Mouse (Mus musculus) embryonic facial prominence, embryonic 14.5 days (tissue): ENCODE data around the gene Fndc3b. TPM values are rescaled to one million over a fixed set of nuclear protein-coding genes. Genes with fewer than 3 reads are reported as not detected.

Source experiments
- ATAC-seq: fragments of 200-750 bp; cut with Nextera tagmentation; 2 replicates; pipeline ENCODE4 v1.8.0; 2017; ENCODE audit warnings: low read depth, moderate number of reproducible peaks, moderate TSS enrichment
- DNase-seq: peaks from one replicate; pipeline ENCODE4 v3.0.0-alpha.2; 2015; ENCODE audit warnings: low spot score
- H3K27ac ChIP-seq: fragments of 300-500 bp; sonication (generic); replicated peaks from 2 replicates; pipeline ENCODE4 v1.5.1; 2014; ENCODE audit warnings: low read depth, mild to moderate bottlenecking, low read length, moderate library complexity
- H3K27me3 ChIP-seq: fragments of 300-500 bp; sonication (generic); replicated peaks from 2 replicates; pipeline ENCODE4 v1.6.1; 2014; ENCODE audit warnings: low read length; ENCODE audit not compliant: control insufficient read depth, insufficient read depth
- H3K36me3 ChIP-seq: fragments of 300-500 bp; sonication (generic); 2 replicates; pipeline ENCODE4 v1.6.1; 2014; ENCODE audit warnings: low read length, mixed read lengths; ENCODE audit not compliant: control insufficient read depth, insufficient read depth
- H3K4me1 ChIP-seq: fragments of 300-500 bp; sonication (generic); 2 replicates; pipeline ENCODE4 v1.6.1; 2014; ENCODE audit warnings: antibody characterized with exemption, low read length; ENCODE audit not compliant: control insufficient read depth, insufficient read depth
- H3K4me2 ChIP-seq: fragments of 300-500 bp; sonication (generic); 2 replicates; pipeline ENCODE4 v1.6.1; 2014; ENCODE audit warnings: low read depth, mild to moderate bottlenecking, low read length, moderate library complexity, mixed read lengths
- H3K4me3 ChIP-seq: fragments of 300-500 bp; sonication (generic); 2 replicates; pipeline ENCODE4 v1.5.1; 2014; ENCODE audit warnings: low read depth, mild to moderate bottlenecking, low read length
- H3K9ac ChIP-seq: fragments of 300-500 bp; sonication (generic); 2 replicates; pipeline ENCODE4 v1.6.1; 2014; ENCODE audit warnings: low read depth, mild to moderate bottlenecking, low read length, moderate library complexity, mixed read lengths
- H3K9me3 ChIP-seq: fragments of 300-500 bp; sonication (generic); 2 replicates; pipeline ENCODE4 v1.6.1; 2016; ENCODE audit warnings: low read length; ENCODE audit not compliant: control insufficient read depth
- WGBS: fragments of 180-500 bp; shearing (Covaris S2); extraction: QIAGEN DNeasy Blood & Tissue Kit; methylation state at CpG from one replicate; pipeline ENCODE4 v1.1.7; 2014; 5-methylcytosine and 5-hydroxymethylcytosine counted together
- polyA plus RNA-seq: library from polyadenylated mRNA; unstranded; fragments of >200 nt; fragmentation: Nextera tagmentation; extraction: Ambion mirVana; gene quantifications from 2 replicates; pipeline ENCODE4 v1.2.1, GENCODE M21; 2014

The Fndc3b gene
- polyA plus RNA-seq, 1 experiment from 2014 or later = 44.3 TPM

DNA sequence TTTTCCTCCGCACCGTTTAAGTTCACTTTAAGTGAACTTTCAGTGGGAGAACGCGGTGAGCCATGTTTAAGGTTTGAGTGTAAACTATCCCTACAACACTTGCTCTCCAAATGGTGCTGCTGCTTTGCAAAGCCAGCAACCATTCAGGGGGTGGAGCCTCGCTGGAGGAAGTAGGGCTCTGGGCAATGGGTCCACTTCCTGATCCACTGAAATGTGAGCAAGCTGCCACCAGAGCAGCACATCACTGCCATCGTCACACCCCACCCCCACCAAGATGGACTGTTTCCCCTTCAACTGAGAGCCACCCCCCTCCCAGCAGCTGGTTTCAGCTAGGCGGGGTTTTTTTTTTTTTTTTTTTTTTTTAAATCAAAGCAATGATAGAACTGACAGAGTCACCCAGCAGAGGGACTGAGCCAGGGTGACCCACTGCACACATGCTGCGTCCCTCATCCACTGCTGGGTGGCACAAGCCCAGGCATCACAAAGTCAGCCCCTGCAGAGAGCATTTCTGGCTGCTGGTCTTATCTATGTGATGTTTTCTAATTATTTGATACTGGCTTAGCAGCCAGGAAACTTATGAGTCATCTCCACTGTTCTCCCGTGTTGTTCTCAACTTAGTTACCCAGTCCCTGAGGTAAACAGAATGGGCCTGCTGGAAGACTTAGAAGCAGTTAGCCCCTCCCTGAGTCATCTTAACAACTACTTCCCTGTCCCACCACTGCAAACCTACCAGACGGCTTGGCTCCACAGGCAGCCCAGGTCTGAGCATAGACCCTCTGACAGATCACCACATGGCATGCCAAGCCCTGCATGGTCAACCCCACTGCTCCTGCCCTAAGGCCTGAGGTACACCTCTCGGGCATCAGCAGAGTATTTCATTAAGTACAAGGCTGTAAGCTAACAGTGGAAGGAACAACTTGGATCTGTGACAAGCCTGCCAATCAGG, 112.4 kb downstream of the Fndc3b start:
- H3K4me2 ChIP-seq = no peak overlapping the region
- H3K27ac ChIP-seq = no peak overlapping the region
- ATAC-seq (0 out of 2 replicates have a peak, but pooled peaks have one; percentile 17), DNase-seq (no peak)
- peaks cover 22% of the 10 kb centered on the region; the same call in 1 of the 2 replicates for H3K4me1 ChIP-seq
- no peak overlapping the region for H3K4me3 ChIP-seq
- H3K36me3 ChIP-seq = no peaks in the 10 kb centered on the region
- 83% methylated on average over 11 of the region's 11 CpGs for WGBS
- H3K9ac ChIP-seq = no peak overlapping the region
- H3K27me3 ChIP-seq = no peaks in the 10 kb centered on the region
- no peaks in the 10 kb centered on the region for H3K9me3 ChIP-seq

DNA sequence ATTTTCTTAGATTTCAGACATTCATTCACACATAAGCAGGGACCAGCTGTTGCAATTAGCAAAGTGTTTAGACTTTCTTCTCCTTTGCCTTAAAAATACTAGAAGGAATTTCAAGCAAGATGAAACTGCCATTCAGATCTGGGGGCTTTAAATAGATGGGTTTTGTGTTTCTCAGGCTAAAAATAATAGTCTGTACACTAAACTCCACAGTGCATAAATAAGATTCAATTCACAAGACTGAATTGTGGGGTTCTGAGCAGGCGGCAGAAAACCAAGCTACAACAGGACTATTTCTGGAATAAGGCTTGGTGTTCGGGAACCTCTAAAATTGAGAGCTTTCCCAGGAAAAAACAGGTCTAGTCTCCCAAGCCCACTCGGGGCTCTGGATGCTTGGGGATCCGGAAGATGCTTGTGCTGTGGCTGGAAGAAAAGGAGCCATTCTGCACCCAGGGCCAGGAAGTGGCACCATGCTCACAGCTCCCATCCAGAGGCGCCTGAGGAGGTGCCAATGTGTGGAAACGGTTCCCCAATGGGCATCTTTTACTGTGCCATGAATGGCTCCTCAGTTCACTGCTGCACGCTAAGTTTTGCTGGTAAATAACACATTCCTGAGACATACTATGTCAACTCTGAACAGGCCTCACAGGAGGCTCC, 117.5 kb downstream of the Fndc3b start:
- H3K9me3 ChIP-seq = no peaks in the 10 kb centered on the region
- H3K4me1 ChIP-seq = peaks cover 12% of the 10 kb centered on the region
- no peak for ATAC-seq
- H3K4me3 ChIP-seq = no peak overlapping the region
- no peak overlapping the region for H3K9ac ChIP-seq
- DNase-seq = no peak
- WGBS = 80% methylated on average over 7 of the region's 7 CpGs
- H3K36me3 ChIP-seq = peaks cover 8% of the 10 kb centered on the region; the same call in 1 of the 2 replicates
- peak overlapping the region; percentile 71 for H3K27ac ChIP-seq
- H3K27me3 ChIP-seq = no peaks in the 10 kb centered on the region
- H3K4me2 ChIP-seq = no peak overlapping the region

DNA sequence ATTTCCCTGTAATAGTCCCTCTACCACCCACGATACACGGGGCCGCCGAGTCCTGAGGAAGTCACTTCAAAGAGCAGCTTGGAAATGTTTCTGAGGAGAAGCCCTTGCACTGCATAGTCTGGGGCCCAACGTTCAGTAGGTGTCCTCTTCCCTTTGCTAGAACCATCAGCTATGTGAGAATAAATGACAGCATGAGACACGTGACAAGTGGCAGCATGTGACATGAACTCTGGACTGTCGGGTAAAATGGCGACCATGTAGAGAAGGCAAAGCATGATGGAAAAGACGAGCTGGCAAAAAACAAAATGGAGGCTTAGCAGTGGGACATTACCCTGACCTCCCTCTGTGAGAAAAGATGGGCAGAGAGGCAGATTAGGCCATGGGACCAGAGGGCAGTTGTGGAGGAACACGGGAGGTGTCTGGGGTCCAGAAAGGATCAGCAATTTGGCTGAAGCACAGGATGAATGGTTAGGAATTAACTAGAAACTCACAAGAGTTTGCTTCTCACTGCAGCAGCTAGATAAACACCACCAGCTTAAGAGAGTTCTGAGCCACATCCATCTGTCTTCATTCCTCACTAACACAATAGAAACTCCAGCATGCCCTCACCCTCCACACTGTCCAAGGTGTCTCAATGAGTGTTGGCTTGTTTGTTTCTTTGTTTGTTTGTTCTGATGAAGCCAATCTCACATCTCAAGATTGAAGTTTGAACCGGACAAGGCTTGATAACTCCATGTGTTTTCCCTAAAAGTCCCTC, 118.2 kb downstream of the Fndc3b start:
- ATAC-seq (no peak), DNase-seq (no peak)
- Histone ChIP-seq H3K27me3 (no peaks in the 10 kb centered on the region), H3K27ac (peak overlapping the region; percentile 71), H3K4me1 (peaks cover 9% of the 10 kb centered on the region), H3K4me3 (no peak overlapping the region), H3K36me3 (peaks cover 8% of the 10 kb centered on the region; the same call in 1 of the 2 replicates), H3K9ac (no peak overlapping the region), H3K4me2 (no peak overlapping the region), H3K9me3 (no peaks in the 10 kb centered on the region)
- 85% methylated on average over 11 of the region's 11 CpGs for WGBS

DNA sequence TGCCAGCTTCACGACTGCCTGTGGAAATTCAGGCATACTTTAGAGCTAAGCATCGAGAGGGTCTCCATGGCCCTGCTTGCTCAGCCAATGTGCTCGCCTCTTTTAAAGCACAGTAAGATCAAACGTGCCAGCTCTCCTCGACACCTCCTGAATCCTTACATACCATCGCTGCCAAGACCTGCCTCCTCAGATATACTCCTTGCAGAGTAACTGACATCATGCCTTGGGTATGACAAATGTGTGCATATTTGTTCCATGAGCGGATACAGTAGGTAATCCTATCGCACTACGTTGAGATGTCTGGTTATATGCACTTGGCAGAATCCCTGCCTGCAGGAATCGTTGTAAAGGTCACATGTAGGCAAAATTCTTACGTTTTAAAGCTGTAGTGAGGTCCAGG, 120.3 kb downstream of the Fndc3b start:
- no peak overlapping the region for H3K4me2 ChIP-seq
- no peaks in the 10 kb centered on the region for H3K9me3 ChIP-seq
- WGBS = 70% methylated on average over 11 of the region's 11 CpGs
- H3K4me3 ChIP-seq = no peak overlapping the region
- peaks cover 8% of the 10 kb centered on the region; the same call in 1 of the 2 replicates for H3K36me3 ChIP-seq
- H3K27me3 ChIP-seq = no peaks in the 10 kb centered on the region
- no peak for DNase-seq
- H3K27ac ChIP-seq = no peak overlapping the region
- peak; percentile 72 for ATAC-seq
- H3K9ac ChIP-seq = no peak overlapping the region
- peaks cover 9% of the 10 kb centered on the region for H3K4me1 ChIP-seq

DNA sequence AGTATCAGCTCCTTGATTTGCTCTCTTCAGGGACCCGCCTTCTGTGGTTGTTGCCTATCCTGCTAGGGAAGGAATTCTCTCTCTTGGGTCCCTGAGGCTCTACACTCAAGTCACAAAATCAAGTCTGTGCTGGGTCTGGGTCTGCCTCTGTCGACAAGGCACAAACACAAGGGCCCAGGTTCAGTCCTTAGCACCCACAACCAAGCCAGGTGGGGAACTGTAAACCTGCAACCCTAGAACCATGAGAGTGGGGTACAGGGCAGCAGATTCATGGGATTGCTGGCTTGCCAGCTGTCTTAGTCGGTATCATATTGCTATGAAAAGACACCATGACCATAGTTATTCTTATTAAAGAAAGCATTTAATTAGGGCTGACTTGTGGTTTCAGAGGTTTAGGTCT, 121.8 kb downstream of the Fndc3b start:
- Histone ChIP-seq H3K4me1 (peaks cover 9% of the 10 kb centered on the region), H3K27ac (no peak overlapping the region), H3K36me3 (peaks cover 8% of the 10 kb centered on the region; the same call in 1 of the 2 replicates), H3K9me3 (no peaks in the 10 kb centered on the region), H3K4me2 (no peak overlapping the region), H3K27me3 (no peaks in the 10 kb centered on the region), H3K4me3 (no peak overlapping the region), H3K9ac (no peak overlapping the region)
- ATAC-seq = no peak
- no peak for DNase-seq
- WGBS = 94% methylated on average over 3 of the region's 3 CpGs

DNA sequence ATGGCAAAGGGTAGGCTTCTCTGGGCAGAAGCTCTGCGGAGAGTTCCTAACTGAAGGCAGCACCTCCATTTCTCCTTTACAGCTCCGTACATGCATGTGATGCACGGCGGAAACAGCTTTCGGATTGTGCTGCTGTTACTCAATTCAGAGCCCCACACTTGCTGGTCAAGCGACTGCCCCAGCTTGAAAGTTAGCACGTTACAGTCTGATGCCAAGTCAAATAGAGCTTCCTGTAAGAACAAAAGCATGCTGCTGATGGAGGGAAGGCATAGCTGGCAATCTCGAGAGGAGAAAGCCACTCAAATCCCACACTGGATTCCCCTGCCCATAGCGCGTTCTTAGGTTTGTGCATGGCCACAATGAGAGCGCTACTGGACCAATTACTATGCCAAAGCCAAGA, 122.5 kb downstream of the Fndc3b start:
- H3K9me3 ChIP-seq = no peaks in the 10 kb centered on the region
- H3K27ac ChIP-seq = no peak overlapping the region
- peaks cover 8% of the 10 kb centered on the region; the same call in 1 of the 2 replicates for H3K36me3 ChIP-seq
- WGBS = 92% methylated on average over 11 of the region's 11 CpGs
- no peak overlapping the region for H3K4me3 ChIP-seq
- ATAC-seq (no peak), DNase-seq (no peak)
- no peak overlapping the region for H3K4me2 ChIP-seq
- H3K27me3 ChIP-seq = no peaks in the 10 kb centered on the region
- no peak overlapping the region for H3K9ac ChIP-seq
- H3K4me1 ChIP-seq = peaks cover 6% of the 10 kb centered on the region

DNA sequence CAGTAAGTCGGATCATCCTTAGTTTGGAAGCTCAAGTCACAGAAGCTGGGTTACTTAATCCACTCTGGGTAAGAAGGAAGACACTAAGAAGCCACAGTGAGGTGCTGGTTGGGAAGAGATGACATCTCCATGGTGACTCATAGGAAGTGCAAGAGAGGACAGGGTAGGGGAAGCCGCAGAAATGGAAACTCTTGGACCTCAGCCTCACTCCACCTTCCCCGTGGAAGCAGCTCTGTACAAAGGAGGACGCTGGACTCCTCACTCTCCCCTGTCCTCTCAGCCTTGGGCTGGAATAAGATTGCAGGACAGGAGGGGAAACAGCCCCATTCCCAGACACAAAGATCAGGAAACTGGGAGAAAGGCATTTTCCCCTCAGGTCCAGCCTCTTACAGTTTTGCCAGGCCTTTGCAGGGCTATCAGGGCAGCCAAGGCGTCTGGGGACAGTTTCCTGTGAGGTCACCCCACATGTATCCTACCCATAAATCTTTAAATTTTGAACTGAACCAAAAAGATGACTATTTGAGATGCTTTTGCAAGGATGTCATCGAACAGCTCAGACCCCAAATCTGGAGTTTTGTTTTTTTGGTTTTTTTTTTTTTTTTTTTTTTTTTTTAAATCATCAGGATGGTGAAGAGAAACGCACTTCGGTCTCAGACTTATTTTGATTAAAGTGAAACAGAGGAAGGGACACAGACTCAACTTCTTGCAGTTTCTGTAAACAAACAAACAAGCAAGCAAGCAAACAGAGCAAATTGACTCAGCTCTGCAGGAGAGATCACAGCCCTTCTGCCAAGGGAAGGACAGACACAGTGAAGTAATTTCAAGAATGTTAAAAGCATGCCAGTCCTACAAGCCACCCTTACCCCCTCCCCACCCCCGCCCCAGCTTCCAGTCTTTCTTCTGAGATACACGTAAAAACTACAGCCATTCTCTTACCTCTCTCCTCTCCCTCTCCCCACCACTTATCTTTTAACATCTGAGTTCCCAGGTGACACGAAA, 126.2 kb downstream of the Fndc3b start:
- no peak for ATAC-seq
- no peak for DNase-seq
- H3K27me3 ChIP-seq = no peaks in the 10 kb centered on the region
- peaks cover 6% of the 10 kb centered on the region for H3K4me1 ChIP-seq
- H3K36me3 ChIP-seq = no peaks in the 10 kb centered on the region
- no peak overlapping the region for H3K9ac ChIP-seq
- no peak overlapping the region for H3K4me3 ChIP-seq
- H3K4me2 ChIP-seq = no peak overlapping the region
- no peaks in the 10 kb centered on the region for H3K9me3 ChIP-seq
- no peak overlapping the region; the same call in none of the 2 replicates for H3K27ac ChIP-seq
- 32% methylated on average over 11 of the region's 11 CpGs for WGBS
